Mouse (Mus musculus) liver, postnatal 0 days (tissue): Measurements from ENCODE around the gene Kcnq2.

Experiments used
- CTCF ChIP-seq: sonication (generic); IDR thresholded peaks from 2 replicates; pipeline ENCODE4 v1.5.1; 2016; ENCODE audit warnings: antibody characterized with exemption, low read depth
- EP300 ChIP-seq: IDR thresholded peaks from 2 replicates; pipeline ENCODE4 v1.6.1; 2016; ENCODE audit warnings: antibody characterized with exemption, low read depth, mild to moderate bottlenecking

DNA sequence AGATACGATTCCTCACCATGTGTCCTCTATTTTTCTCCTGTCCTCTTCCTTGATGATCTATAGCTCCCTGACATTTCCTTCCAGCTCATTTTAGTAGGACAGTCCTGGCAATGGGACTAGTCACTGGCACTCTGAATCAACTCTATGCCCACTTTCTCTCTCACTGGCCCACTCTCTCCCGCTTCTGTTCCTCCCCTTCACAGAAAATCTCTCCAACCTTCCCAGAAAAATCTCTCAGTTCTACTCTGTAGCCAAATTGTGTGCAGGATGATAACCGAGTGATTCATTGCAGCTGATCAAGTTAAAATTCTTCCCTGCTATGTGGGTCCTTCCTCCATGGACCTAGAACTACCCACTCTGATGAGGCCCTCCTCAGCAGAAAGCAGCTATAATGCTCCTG is 39.5 kb upstream of the Kcnq2 start:
- TF ChIP-seq CTCF (no peak), EP300 (no peak)
